Mouse (Mus musculus) neural tube, embryonic 15.5 days (tissue): Measurements from ENCODE around the gene Gga3. TPM values are rescaled to one million over a fixed set of nuclear protein-coding genes. Genes with fewer than 3 reads are reported as not detected.

Experiments
- ATAC-seq: fragments of 200-750 bp; cut with Nextera tagmentation; 2 replicates; pipeline ENCODE4 v1.8.0; 2017; ENCODE audit warnings: mild to moderate bottlenecking, moderate TSS enrichment, moderate library complexity; ENCODE audit not compliant: low FRiP score
- H3K27ac ChIP-seq: fragments of 300-500 bp; sonication (generic); replicated peaks from 2 replicates; pipeline ENCODE4 v1.5.1; 2015; ENCODE audit warnings: mild to moderate bottlenecking, inconsistent platforms
- H3K27me3 ChIP-seq: fragments of 300-500 bp; sonication (generic); replicated peaks from 2 replicates; pipeline ENCODE4 v1.6.1; 2015; ENCODE audit warnings: inconsistent platforms
- H3K36me3 ChIP-seq: fragments of 300-500 bp; sonication (generic); 2 replicates; pipeline ENCODE4 v1.6.1; 2015; ENCODE audit warnings: inconsistent platforms
- H3K4me1 ChIP-seq: fragments of 300-500 bp; sonication (generic); 2 replicates; pipeline ENCODE4 v1.6.1; 2015; ENCODE audit warnings: inconsistent platforms
- H3K4me2 ChIP-seq: fragments of 300-500 bp; sonication (generic); 2 replicates; pipeline ENCODE4 v1.6.1; 2015; ENCODE audit warnings: inconsistent platforms, mild to moderate bottlenecking, moderate library complexity
- H3K4me3 ChIP-seq: fragments of 300-500 bp; sonication (generic); replicated peaks from 2 replicates; pipeline ENCODE4 v1.5.1; 2015; ENCODE audit warnings: mild to moderate bottlenecking, inconsistent platforms
- H3K9ac ChIP-seq: fragments of 300-500 bp; sonication (generic); replicated peaks from 2 replicates; pipeline ENCODE4 v1.6.1; 2015; ENCODE audit warnings: mild to moderate bottlenecking, inconsistent platforms
- H3K9me3 ChIP-seq: fragments of 300-500 bp; sonication (generic); replicated peaks from 2 replicates; pipeline ENCODE4 v1.6.1; 2016; ENCODE audit warnings: inconsistent platforms
- WGBS: fragments of 180-500 bp; shearing (Covaris S2); methylation state at CpG from one replicate; pipeline ENCODE4 v1.1.7; 2015; ENCODE audit warnings: mixed read lengths; 5-methylcytosine and 5-hydroxymethylcytosine counted together
- polyA plus RNA-seq: library from polyadenylated mRNA; unstranded; fragments of >200 nt; fragmentation: Nextera tagmentation; extraction: Ambion mirVana; gene quantifications from 2 replicates; pipeline ENCODE4 v1.2.1, GENCODE M21; 2015

Gga3 gene
- polyA plus RNA-seq, 1 experiment from 2014 or later, result 35.0 TPM

DNA sequence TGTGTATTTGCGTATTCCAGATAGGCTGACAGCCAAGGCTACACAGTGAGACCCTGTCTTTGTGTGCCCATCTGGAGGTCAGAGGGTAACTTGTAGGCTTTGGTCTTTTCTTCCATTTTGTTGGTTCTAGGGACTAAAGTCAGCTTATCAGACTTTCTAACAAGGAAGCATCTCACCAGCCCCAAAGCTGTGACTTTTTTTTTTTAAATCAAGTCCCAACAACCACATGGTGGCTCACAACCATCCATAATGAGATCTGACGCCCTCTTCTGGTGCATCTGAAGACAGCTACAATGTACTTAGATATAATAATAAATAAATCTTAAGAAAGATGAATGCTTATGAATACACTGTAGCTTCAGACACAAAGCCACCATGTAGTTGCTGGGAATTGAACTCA is 65.8 kb downstream of the Gga3 start:
- Histone ChIP-seq H3K9ac (no peak overlapping the region), H3K36me3 (peaks cover 6% of the 10 kb centered on the region), H3K9me3 (no peaks in the 10 kb centered on the region), H3K4me3 (no peak overlapping the region), H3K27ac (no peak overlapping the region), H3K4me2 (no peak overlapping the region), H3K4me1 (peaks cover 26% of the 10 kb centered on the region), H3K27me3 (no peaks in the 10 kb centered on the region)
- WGBS, result 69% methylated on average over 2 of the region's 2 CpGs
- ATAC-seq, result no peak

DNA sequence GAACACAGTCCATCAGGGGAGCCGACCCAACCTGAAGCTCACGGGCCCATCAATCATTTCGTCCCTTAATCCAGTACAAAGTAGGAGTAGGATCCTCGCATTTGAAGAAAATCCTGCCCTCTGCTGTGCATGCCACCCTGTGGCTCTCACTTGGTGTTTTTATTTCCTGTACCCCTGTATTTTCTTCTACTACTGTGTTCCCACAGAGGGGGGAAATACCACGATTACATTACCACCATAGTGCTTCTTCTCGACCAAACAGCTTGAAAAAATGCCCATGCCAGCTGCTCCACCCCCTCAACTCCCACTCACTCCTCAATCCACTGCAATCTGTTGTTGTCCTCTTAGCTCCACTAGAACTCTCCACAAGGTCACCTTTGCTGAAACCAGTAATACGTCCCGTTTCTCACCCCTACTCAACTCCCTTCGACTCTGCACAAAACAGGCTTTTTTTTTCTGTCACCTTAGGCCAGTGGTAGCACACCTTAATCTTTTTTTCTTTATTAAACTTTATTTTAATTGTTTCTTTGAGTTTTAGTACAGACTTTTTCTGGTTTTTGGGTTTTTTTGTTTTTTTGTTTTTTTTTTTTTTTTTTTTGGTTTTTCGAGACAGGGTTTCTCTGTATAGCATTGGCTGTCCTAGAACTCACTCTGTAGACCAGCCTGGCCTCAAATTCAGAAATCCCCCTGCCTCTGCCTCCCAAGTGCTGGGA is 66.8 kb downstream of the Gga3 start:
- Histone ChIP-seq H3K27ac (peak overlapping the region; percentile 99), H3K4me1 (peaks cover 35% of the 10 kb centered on the region), H3K9ac (no peak overlapping the region), H3K4me3 (peak overlapping the region; percentile 89; the same call in 1 of the 2 replicates), H3K27me3 (no peaks in the 10 kb centered on the region), H3K9me3 (no peaks in the 10 kb centered on the region), H3K4me2 (peak overlapping the region; percentile 77), H3K36me3 (peaks cover 16% of the 10 kb centered on the region)
- no peak for ATAC-seq
- 79% methylated on average over 10 of the region's 10 CpGs for WGBS

DNA sequence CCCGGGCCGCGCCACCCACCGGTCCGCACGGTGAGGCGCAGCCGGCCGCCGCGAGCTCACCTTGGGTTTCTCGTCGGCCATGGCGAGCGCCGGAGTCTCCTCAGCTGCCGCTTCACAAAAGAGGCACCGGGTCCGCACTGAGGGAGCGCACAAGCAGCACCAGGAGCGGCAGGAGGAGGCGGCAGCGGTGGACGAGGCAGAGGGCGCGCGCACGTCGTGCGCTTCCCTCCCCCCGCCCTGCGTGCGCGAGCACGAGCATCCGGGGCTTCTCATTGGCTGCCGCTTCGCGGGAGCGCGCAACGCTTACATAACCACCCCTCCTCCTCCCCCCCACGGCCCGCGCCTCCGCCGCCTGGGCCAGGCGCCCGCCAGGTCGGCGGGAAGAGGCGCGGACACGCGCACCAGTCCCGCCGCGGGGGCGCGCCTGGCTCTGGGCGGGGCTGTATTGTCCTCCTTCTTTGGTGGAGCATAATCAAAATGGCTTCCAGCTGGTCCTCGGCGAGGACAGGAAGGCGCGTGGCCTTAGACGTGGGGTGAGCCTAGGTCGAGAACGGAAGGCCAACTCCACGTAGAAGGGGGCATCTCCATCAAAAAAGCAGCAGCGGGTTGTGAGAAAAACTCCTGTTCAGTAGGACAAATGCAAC is 67.7 kb downstream of the Gga3 start, which contains the start of gene Sumo2:
Gene Sumo2 (minus strand): TSS at position 239 of the 644 bp plus-strand sequence.
- Histone ChIP-seq H3K9ac (peak within 1 kb of the TSS; percentile 90), H3K9me3 (no peaks in the 10 kb centered on the region), H3K27me3 (no peaks in the 10 kb centered on the region), H3K4me2 (peak within 1 kb of the TSS; percentile 77), H3K36me3 (peaks cover 25% of the 10 kb centered on the region), H3K4me3 (peak within 1 kb of the TSS; percentile 89), H3K4me1 (peaks cover 42% of the 10 kb centered on the region), H3K27ac (peak within 1 kb of the TSS; percentile 99)
- WGBS, result 1% methylated on average over 51 of the region's 70 CpGs
- peak; percentile 89 for ATAC-seq

DNA sequence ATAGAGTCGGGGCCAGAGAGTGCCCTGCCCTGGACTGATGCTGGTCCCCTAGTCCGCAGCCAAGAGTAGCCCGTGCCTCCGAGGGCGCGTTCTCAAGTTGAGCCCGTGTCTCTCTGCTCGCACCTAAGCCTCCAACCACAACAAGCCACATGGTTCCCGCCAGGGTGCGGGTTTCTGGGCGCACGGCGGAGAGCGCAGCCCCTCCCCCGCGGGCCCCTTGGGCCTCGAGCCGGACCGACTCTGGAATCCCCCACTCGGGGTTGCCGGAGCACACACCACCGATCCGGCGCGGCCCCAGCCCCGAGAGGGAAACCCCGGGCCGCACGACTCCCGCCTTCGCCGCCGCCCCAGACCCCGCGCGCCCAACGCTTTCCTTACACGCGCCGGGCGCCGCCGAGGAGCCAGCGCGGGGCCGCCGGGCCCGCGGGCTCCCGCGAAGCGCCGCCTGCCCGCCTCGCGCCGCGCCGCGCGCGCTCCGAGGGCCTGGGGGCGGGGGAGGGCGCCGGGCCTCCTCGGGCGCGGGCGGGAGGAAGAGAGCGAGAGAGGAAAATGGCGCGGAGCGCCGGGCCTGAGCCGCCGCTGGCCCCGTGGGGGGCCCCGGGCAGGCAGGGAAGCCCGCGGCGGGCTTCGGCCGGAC is 68.3 kb downstream of the Gga3 start:
- Histone ChIP-seq H3K9ac (peak overlapping the region; percentile 90), H3K4me1 (peaks cover 42% of the 10 kb centered on the region), H3K4me3 (peak overlapping the region; percentile 89), H3K4me2 (peak overlapping the region; percentile 77), H3K27ac (peak overlapping the region; percentile 99), H3K27me3 (no peaks in the 10 kb centered on the region), H3K36me3 (peaks cover 26% of the 10 kb centered on the region), H3K9me3 (no peaks in the 10 kb centered on the region)
- WGBS, result 0% methylated on average over 32 of the region's 84 CpGs
- peak; percentile 81 for ATAC-seq

DNA sequence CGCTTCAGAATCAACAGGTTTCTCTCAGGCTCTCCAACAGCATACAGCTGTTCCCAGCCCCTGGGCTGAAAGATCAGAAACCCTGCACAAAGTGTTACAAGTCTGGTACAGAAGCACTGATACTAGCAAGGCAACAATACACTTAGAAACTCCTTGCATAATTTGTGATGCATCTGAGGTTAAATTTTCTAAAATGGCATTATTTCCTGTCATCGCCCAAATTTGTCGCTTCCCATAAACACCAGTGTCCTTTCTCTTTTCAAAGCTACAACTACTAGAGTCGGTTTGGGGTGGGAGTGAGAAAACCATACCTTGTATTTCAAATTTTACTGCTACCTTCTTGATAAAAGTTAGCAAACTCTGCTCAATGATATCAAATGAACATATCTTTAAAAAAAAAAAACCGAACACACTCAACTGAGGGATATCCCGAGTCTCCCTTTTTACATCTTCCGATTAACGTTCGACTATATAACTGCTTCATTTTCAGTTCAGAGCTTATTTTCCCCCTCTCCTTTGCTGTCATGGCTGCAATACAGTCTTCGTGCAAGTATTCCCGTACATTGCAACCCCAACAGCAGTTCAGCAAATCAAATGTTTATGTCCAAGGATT is 69.0 kb downstream of the Gga3 start:
- no peak for ATAC-seq
- Histone ChIP-seq H3K36me3 (peaks cover 32% of the 10 kb centered on the region), H3K9ac (peak overlapping the region; percentile 90), H3K4me2 (peak overlapping the region; percentile 77), H3K27me3 (no peaks in the 10 kb centered on the region), H3K9me3 (no peaks in the 10 kb centered on the region), H3K4me3 (peak overlapping the region; percentile 89), H3K4me1 (peaks cover 42% of the 10 kb centered on the region), H3K27ac (peak overlapping the region; percentile 99)
- WGBS, result 8% methylated on average over 11 of the region's 11 CpGs

Other genes starting within 250 kb of the Gga3 start
- gene Hid1, start 236.3 kb downstream of the Gga3 start, polyA plus RNA-seq, result 49.5 and 55.6 TPM in 2 replicates
- 21.5 and 23.9 TPM in 2 replicates for gene Cdr2l, start 222.1 kb downstream of the Gga3 start, polyA plus RNA-seq
- 175 and 183 TPM in 2 replicates for gene Mrpl58, start 200.3 kb downstream of the Gga3 start, polyA plus RNA-seq
- 949 and 1,025 TPM in 2 replicates for gene Atp5h, start 184.1 kb downstream of the Gga3 start, polyA plus RNA-seq
- 19.0 and 22.4 TPM in 2 replicates for gene Kctd2, start 183.9 kb downstream of the Gga3 start, polyA plus RNA-seq
- gene Trim80, start 163.5 kb downstream of the Gga3 start, polyA plus RNA-seq, result 0.09 and 0.10 TPM in 2 replicates
- gene Slc16a5, start 141.6 kb downstream of the Gga3 start, polyA plus RNA-seq, result 0.44 and 7.2 TPM in 2 replicates
- 16.2 and 17.8 TPM in 2 replicates for gene Armc7, start 128.4 kb downstream of the Gga3 start, polyA plus RNA-seq
- 95.5 and 96.2 TPM in 2 replicates for gene Nt5c, start 112.2 kb downstream of the Gga3 start, polyA plus RNA-seq
- gene Jpt1, start 89.7 kb downstream of the Gga3 start, polyA plus RNA-seq, result 1,012 and 1,180 TPM in 2 replicates
- gene Sumo2, start 67.8 kb downstream of the Gga3 start, polyA plus RNA-seq, result 882 and 892 TPM in 2 replicates
- gene Nup85, start 39.6 kb downstream of the Gga3 start, polyA plus RNA-seq, result 101 and 120 TPM in 2 replicates
- 81.0 and 83.8 TPM in 2 replicates for gene Mrps7, start 126 bp downstream of the Gga3 start, polyA plus RNA-seq
- 11.5 and 19.4 TPM in 2 replicates for gene Mif4gd, start 8.9 kb upstream of the Gga3 start, polyA plus RNA-seq
- gene Slc25a19, start 24.2 kb upstream of the Gga3 start, polyA plus RNA-seq, result 49.0 and 52.8 TPM in 2 replicates
- 192 and 194 TPM in 2 replicates for gene Grb2, start 104.5 kb upstream of the Gga3 start, polyA plus RNA-seq
- 20.3 and 21.2 TPM in 2 replicates for gene Tmem94, start 161.4 kb upstream of the Gga3 start, polyA plus RNA-seq
- 9.8 and 10.2 TPM in 2 replicates for gene Caskin2, start 209.6 kb upstream of the Gga3 start, polyA plus RNA-seq
- gene Tsen54, start 210.7 kb upstream of the Gga3 start, polyA plus RNA-seq, result 22.0 and 23.7 TPM in 2 replicates
- 0.97 and 8.8 TPM in 2 replicates for gene Llgl2, start 220.0 kb upstream of the Gga3 start, polyA plus RNA-seq